Mouse (Mus musculus): ENCODE results near the gene Eva1b. TPM values are rescaled to one million over a fixed set of nuclear protein-coding genes. Genes with fewer than 3 reads are reported as not detected.

Eva1b gene
- polyA plus RNA-seq, 1 experiment, result 68.8 TPM

DNA sequence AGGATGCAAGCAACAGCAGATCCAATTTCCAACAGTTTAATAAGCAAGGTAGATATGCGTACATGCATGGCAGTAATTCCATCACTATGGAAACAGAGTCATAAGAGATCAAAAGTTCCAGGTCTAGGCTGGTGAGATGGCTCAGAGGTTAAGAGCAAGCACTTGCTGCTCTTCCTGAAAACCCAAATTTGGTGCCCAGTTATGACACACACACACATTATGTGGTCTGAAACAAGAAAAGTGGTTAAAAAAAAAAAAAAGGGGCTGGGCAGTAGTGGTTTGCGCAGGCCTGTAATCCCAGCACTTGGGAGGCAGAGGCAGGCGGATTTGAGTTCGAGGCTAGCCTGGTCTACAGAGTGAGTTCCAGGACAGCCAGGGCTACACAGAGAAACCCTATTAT lies 47.4 kb downstream of the Eva1b start:
- Histone ChIP-seq H3K27ac (ENCODE audit: insufficient read depth, low read depth, low read length) (no peak overlapping the region), H3K36me3 (ENCODE audit: control insufficient read depth, insufficient read depth, low read length) (peaks cover 7% of the 10 kb centered on the region), H3K27me3 (replicated peaks; ENCODE audit: control insufficient read depth, insufficient read depth, low read length) (no peaks in the 10 kb centered on the region), H3K4me3 (ENCODE audit: insufficient read depth, low read depth, low read length) (no peak overlapping the region), H3K4me1 (ENCODE audit: control insufficient read depth, insufficient read depth, low read length) (peaks cover 10% of the 10 kb centered on the region)
- 84% methylated on average over 4 of the region's 4 CpGs for WGBS
- TF ChIP-seq POLR2A (IDR thresholded peaks at IDR 0.05; ENCODE audit: low read depth, low read length) (no peak), CTCF (conservative IDR thresholded peaks at IDR 0.05; ENCODE audit: insufficient read depth, insufficient read length, low read depth, low read length) (no peak)
- DNase-seq, result no peak

DNA sequence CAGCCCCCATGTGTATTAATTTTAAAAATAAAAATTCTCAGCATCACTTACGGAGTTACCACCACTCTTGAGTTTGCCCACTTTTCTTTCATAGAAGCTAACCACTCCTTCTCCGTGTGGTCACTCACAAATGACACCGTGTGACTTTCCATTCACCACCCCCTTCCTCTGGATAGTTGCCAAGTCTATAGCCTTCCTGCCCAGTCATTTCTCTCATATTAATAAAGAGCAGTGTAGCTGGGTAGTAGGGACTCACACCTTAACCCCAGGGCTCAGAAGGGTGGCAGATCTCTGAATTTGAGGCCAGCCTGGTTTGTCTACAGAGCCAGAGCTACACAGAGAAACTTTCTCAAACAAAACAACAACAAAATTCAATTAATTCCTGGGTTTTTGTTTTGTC lies 49.9 kb downstream of the Eva1b start:
- peak; percentile 64 for DNase-seq
- H3K4me1 ChIP-seq (ENCODE audit: control insufficient read depth, insufficient read depth, low read length), result peaks cover 16% of the 10 kb centered on the region
- H3K27me3 ChIP-seq (replicated peaks; ENCODE audit: control insufficient read depth, insufficient read depth, low read length), result no peaks in the 10 kb centered on the region
- no peak overlapping the region for H3K4me3 ChIP-seq (ENCODE audit: insufficient read depth, low read depth, low read length)
- H3K27ac ChIP-seq (ENCODE audit: insufficient read depth, low read depth, low read length), result no peak overlapping the region
- 22% methylated on average over 3 of the region's 3 CpGs for WGBS
- TF ChIP-seq POLR2A (IDR thresholded peaks at IDR 0.05; ENCODE audit: low read depth, low read length) (no peak), CTCF (conservative IDR thresholded peaks at IDR 0.05; ENCODE audit: insufficient read depth, insufficient read length, low read depth, low read length) (no peak)
- H3K36me3 ChIP-seq (ENCODE audit: control insufficient read depth, insufficient read depth, low read length), result peaks cover 7% of the 10 kb centered on the region

Other genes starting within 250 kb of the Eva1b start
- gene Csf3r, start 123.2 kb upstream of the Eva1b start, polyA plus RNA-seq (2012; rRNA removed), result 1.3 and 2.2 TPM in 2 replicates
- gene Mrps15, start 100.8 kb upstream of the Eva1b start, polyA plus RNA-seq (2012; rRNA removed), result 38.2 and 49.4 TPM in 2 replicates
- 2.5 and 3.3 TPM in 2 replicates for gene Oscp1, start 89.2 kb upstream of the Eva1b start, polyA plus RNA-seq (2012; rRNA removed)
- gene Lsm10, start 51.1 kb upstream of the Eva1b start, polyA plus RNA-seq (2012; rRNA removed), result 36.5 TPM in 2 replicates
- gene Stk40, start 43.8 kb upstream of the Eva1b start, polyA plus RNA-seq (2012; rRNA removed), result 38.3 and 38.9 TPM in 2 replicates
- 5.0 and 5.5 TPM in 2 replicates for gene Sh3d21, start 15.7 kb downstream of the Eva1b start, polyA plus RNA-seq (2012; rRNA removed)
- gene Thrap3, start 55.0 kb downstream of the Eva1b start, polyA plus RNA-seq (2012; rRNA removed), result 40.4 and 51.0 TPM in 2 replicates
- gene Map7d1, start 108.6 kb downstream of the Eva1b start, polyA plus RNA-seq (2012; rRNA removed), result 28.3 and 30.3 TPM in 2 replicates
- 57.7 and 75.5 TPM in 2 replicates for gene Trappc3, start 114.6 kb downstream of the Eva1b start, polyA plus RNA-seq (2012; rRNA removed)
- 0.27 and 0.31 TPM in 2 replicates for gene Col8a2, start 139.0 kb downstream of the Eva1b start, polyA plus RNA-seq (2012; rRNA removed)
- gene Adprhl2, start 174.0 kb downstream of the Eva1b start, polyA plus RNA-seq (2012; rRNA removed), result 36.0 and 43.0 TPM in 2 replicates
- 1.1 and 2.0 TPM in 2 replicates for gene Tekt2, start 177.9 kb downstream of the Eva1b start, polyA plus RNA-seq (2012; rRNA removed)